Mouse (Mus musculus): ENCODE data around the gene Olfr1328.

GRCm38 (mm10) chr4:118961141-118961628 is 22.8 kb upstream of the Olfr1328 start, which contains the start of gene Lao1:
- TF ChIP-seq CTCF (IDR thresholded peaks at IDR 0.05; ENCODE audit: borderline replicate concordance, extremely low read depth, insufficient read depth, insufficient read length) (no peak), POLR2A (IDR thresholded peaks at IDR 0.05; ENCODE audit: borderline replicate concordance, extremely low read depth, insufficient read depth, insufficient read length, poor library complexity, severe bottlenecking) (no peak)
